Mouse (Mus musculus): ENCODE measurements around the gene Igf1r.

Igf1r gene

DNA sequence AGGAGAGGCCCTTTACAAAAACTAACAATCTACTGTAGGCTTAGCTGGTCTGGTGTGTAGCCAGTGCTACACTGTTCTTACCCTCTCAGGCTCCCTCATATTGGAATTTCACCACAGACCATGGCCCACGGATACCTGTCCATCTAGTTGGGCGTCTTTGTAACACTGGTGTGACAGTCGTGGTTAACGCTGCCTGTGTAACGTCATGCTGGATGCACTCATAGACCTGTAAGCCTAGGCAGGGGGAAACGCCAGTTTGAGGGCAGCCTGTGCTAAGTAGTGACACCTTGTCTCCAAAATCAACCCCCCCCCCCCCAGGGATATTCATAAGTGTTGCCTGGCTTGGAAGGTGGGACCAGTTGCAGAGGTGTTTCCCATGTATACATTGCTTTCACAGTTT lies 4.7 kb downstream of the Igf1r start:
- no peak for DNase-seq (ENCODE audit: low spot score)

DNA sequence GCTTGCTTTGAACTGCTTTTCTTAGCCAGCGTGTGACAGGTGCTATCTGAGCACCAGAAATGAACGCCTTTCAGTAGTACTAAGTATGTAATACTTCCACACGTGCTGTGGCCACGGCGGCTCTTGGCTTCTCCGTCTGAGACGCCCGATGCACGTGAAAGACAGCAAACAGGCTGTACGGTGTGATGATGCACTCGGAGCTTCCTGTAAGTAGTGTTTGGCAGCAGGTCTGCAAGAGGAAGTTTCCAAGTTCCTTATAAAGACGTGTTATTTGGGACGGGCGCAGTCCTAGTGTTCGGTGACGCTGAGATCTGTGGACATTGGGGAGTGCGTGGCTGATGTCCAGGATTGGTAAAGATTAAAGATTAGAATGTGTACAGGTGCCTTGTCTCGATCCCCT lies 5.4 kb downstream of the Igf1r start:
- DNase-seq (ENCODE audit: low spot score), result no peak

DNA sequence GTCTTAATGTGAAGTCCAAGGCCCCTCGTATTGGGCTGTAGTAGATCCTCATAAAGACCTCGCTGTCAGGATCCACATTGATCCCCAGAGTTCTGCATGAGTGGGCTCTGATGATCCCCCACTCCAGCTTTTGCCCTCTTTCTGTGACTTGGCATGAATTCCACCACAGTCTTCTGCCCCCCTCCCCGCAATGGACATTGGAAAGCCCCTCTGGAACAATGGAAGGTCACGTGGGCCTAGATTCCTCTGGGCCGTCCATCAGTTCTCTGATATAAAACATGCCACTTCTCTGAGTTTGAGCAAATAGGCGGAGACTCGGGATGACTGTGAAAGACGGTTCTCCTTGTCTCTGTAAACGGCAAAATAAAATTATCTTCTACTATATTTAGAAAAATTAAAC lies 8.1 kb downstream of the Igf1r start:
- DNase-seq (ENCODE audit: low spot score), result no peak

DNA sequence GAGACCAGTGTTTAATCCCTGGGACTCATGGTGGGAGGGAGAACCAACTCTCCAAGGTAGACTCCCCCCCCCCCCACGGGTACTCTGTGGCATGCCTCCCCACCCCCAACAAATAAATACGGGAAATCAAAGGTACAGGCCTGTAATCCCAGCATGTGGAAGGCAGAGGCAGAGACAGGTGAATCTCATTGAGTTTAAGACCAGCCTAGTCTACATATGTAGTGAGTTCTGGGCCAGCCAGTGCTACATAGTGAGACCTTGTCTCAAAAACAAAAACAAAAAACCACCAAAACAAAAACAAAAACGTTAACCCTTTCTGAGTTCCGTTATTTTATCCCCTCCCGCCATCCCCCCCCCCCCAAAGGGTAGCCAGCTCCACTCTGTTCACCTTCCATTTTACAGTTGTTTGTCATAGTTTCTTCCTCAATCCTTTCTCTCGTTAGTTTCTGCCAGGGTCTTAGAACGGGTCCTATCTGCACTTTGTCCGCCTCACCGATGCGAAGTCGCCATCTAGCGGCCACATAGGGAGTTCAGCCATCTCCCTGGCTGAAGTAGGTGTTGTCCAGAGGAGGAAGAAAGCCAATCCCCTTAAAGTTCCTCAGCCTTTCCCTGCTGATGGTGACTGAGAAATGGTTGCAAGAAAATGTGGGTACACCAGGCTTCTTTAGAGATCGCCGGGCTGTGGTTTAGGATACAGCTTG lies 9.1 kb downstream of the Igf1r start:
- peak; percentile 56 for DNase-seq (ENCODE audit: low spot score)

DNA sequence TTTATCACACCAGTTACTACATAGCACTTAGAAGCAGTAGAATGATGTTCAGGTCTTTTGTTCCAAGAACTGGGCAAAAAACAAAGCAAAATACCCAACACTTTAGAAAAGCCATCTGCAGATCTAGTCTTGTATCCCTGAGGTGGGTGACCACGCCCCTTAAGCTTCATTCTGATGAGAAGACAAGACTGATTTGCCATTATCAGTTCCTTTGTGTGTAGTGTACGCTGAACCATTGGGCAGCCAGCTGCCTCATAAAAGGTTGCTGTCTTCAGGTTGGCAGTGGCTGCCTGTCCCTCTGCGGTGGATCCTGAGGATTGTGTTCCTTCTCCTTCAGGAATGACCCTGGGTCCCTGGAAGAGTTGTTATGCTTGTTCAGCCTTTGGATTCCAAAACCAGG lies 11.1 kb downstream of the Igf1r start:
- DNase-seq (ENCODE audit: low spot score), result no peak

DNA sequence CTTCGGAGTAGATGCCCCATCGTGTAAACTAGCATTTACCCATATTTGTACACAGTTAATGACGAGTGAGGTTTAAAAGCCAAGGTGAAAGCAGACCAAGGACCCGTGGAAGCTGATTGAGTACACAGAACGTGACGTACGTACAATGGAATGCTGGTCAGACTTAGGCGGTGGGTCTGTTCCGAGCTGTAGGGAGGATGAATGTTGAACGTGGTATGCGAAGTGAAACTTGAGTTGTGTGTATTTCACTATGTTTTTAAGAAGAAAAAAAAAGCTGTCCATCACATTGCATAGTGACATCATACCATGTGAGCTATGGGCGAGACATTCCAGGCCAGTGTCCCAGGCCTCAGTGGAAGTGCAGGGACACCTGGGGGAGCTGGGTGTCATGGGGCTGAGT lies 15.8 kb downstream of the Igf1r start:
- DNase-seq (ENCODE audit: low spot score), result peak; percentile 32

DNA sequence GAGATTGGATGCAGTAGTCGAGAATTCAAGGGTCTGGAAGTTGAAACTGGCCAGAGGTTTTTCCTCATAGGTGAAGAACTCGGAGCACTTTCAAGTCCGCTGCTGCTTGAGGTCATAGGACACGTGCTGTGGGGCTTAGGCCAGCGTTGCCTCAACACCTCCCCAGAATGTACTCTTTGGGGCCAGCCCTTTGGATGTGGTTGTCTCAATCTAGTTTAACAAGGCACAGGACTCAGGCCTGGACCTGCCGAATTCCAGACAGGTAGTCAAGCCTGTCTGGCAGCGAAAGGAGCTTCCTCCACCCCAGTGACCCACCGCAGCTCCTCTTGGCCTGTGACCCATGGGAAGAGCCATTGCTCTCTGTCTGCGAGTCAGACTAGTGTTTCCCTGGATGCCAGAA lies 16.4 kb downstream of the Igf1r start:
- DNase-seq (ENCODE audit: low spot score), result no peak

DNA sequence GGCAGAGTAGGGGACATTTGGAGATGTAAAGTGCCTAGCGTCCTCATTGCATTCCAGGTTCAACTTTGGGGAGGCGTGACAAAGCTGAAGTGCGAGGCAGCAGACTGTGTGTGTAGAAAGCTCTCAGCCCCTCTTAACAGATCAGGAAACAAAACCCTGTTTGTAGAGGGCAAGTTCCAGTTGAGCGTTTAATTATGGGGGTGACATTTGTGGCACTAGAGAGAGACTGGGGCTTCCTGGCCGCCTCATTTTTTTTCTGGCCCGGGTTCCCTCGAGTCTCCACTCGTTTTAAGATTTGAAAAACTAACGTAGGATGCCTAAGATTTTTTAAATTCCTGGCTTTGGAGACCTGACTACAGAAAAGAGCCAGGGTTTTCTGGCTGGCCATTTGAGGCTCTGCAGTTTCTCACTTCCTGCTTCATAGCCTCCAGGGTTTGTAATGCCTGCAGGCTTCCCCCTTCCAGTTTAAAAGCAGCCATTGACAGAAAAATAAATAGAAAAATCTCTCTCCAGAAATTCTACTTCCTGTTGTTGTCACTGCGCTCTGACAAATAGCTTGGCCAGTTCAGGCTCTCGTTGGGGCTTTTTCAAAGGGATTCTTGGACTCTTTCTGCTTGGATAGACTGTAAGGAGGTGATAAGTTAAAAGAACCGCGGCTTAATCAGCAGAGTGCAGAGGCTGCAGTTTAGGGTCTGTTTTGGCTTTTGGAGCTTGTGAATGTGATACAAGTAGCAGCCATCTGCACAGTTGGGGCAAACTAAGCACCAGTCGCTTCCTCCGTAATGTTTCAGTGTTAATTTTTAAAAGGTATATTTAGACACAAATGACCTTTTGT lies 20.8 kb downstream of the Igf1r start:
- DNase-seq (ENCODE audit: low spot score), result peak; percentile 58

DNA sequence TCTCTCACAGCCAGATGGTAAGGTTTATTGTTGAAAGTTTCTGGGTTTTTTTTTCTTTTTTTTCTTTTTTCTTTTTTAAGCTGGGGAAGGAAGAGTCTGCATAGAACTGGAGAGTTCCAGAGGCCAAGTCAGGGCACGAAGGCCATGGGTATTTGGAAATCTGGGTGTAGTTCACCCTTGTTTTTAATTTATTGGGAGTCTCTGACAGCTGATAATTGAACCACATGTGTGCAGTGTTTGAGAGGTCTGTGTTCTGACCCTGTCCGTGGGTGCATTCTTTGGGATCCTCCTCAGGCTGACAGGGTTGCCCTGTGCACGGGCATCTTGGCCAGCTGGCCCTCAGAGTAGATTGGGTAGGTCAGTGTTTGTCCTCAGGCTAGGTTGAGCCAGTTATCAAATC lies 29.3 kb downstream of the Igf1r start:
- no peak for DNase-seq (ENCODE audit: low spot score)

DNA sequence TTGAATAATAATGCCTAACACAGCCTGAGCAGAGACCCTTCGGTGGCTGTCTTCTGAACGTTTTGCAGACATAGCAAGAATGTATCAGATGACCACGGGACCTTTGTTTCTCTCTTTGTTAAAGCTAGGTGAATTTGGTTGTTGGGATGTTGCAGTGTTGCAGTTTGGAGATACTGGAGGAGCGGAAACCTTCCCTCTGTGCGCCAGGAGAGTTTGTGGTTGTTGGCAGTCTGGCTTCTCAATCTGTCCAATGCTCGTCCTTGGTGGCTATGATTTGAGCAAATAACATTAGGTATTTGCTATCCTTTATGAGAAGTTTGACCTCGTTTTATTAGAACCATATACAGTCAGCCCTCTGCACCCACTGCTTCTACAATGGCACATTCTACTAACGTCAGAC lies 30.2 kb downstream of the Igf1r start:
- no peak for DNase-seq (ENCODE audit: low spot score)

DNA sequence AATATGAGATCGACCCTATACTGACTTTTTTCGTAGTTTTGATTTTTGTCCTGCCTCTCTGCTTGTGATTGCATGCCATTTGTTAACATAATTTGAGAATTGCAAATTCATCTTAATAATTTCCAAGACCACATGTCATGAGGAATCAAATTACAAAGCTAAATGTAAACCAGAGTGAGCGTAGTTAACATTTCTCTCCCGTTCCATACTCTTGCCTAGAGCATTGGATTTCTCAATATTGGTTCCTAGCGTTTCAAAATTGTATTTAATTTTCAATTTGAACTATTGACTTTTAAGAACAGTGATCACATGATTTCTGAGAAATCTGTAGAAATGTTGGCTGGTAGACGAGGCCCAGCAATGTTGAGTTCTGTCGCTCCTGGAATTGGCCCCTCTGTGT lies 30.8 kb downstream of the Igf1r start:
- no peak for DNase-seq (ENCODE audit: low spot score)

DNA sequence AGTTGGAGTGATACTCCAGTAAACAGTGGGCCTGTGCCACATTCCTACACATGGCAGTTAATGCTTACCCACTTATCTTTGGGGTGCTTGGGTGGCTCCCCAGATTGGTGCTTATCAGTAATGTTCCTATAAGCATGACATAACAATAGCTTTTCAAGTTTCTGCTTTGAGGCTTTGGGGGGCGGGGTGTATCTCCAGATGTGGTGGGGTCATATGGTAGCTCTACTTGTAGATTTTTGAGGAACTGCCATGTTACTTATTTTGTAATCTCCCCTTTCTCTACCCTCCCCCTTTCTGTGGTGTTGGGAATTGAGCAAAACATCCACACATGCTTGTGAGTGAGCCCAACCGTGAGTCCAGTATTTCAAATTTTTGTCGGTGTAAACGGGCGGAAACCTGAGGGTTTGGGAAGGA lies 32.4 kb downstream of the Igf1r start:
- no peak for DNase-seq (ENCODE audit: low spot score)

DNA sequence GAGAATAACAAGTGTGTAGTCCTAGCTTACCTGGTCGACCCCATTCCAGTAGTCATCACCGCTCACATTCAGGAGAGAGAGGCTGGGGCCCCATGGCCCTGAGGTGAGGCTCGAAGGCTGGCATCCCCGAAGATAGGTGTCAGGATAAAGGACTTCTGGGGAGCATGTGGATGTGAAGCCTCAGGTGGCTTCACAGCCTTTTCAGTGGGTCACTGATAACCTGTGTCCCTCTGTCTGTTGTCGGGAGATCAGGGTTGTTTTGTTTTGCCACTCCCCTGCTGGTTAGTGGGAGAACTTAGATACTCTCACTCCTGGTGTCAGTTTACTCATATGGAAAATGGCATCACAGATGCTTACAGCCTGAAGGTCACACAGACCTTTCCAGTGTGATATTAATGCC lies 32.9 kb downstream of the Igf1r start:
- DNase-seq (ENCODE audit: low spot score), result no peak

DNA sequence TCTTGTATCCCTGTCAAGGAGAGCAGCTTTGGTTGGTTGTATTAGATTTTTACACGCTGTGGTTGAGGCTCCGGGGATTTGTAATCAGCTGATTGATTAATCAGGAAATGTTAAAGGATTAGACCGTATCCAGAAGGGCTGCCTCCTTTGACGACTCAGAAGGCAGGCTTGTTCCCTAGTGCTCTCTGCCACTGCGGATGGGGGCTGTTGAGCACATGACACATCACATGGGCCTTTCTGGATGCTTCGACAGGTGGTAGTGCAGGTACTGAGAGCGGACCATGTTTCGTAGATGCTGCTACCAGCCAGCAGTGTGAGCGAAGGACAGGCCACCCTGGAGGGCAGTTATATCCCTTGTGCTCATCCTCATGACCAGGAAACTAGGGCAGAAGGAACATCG lies 33.6 kb downstream of the Igf1r start:
- DNase-seq (ENCODE audit: low spot score), result no peak

DNA sequence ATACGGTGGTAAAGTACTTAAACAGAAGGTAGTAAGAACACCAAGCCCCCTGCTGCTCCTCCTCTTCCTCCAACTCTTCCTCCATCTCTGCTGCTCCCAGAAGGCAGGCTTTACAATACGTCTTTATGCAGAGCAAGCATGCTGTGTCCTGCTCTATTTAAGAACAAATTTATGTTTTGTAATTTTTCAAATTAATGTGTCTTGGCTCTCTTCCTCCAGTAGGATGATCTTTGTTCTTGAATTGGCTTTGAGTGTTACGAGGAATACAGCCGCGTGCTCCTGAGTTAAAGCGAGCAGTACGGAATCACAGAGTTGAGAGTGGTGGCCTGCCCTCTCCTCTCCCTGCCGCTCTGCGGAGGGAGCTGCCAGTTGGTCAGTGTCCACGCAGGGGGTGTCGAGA lies 34.2 kb downstream of the Igf1r start:
- DNase-seq (ENCODE audit: low spot score), result no peak

DNA sequence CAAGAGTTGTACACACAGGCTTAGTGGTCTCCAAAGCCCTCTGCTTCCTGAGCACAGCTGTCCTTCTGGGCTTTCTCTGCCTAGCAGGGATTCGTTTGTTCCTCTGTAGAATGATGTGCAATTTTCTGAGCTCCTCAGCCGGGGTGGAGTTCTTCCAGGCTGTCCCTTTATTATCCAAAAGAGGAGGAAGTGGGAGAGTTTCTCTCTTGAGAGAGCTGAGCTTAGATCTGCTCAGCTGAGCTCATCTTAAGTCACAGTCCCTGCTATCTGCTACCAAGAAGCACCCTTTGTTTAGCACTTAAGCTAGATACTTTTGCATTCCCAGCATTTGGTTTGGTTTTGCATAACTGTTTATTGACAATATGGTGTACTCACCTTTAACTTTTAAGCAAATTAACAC lies 36.7 kb downstream of the Igf1r start:
- DNase-seq (ENCODE audit: low spot score), result no peak

DNA sequence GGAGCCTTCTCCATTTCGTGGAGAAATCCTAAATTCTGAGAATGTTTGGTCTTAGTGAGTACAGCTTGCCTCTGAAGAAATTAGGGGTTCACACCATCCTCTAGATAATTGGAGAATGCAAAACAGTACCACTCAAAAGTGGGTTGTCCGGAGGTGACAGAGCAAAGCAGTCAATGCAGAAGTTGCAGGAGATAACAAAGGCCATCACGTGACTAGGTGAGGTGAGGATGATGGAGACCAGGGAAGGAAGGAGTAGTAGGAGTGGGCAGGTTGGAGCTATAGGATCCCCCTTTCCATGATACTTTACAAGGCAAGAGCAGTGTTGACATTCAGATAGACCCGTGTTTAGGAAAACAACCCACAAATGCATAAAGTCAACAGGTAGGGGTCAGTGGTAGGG lies 41.0 kb downstream of the Igf1r start:
- DNase-seq (ENCODE audit: low spot score), result no peak

DNA sequence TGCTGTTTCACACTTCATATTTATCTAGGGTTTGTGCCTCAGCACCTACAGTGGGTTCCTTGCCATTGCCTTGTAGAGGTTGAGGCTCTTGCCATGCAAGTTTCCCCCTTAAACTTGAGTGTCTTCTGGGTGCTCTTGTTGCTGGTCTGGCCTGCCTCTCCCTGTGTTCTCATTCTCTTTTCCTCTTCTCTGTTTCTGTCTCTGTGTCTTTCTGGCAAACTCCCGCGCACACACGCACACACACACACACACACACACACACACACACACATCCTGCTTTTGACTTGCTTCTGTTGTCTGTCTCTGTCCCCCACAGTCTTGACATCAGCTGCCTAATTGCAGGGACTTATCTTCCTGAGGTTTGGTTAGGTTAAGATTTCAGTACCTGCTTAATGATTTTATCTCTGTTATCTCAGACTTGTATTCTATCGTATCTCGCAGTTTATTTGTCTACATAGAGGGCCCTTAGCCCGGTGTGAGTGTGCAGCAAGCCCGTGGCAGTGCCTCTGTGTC lies 41.8 kb downstream of the Igf1r start:
- no peak for DNase-seq (ENCODE audit: low spot score)

DNA sequence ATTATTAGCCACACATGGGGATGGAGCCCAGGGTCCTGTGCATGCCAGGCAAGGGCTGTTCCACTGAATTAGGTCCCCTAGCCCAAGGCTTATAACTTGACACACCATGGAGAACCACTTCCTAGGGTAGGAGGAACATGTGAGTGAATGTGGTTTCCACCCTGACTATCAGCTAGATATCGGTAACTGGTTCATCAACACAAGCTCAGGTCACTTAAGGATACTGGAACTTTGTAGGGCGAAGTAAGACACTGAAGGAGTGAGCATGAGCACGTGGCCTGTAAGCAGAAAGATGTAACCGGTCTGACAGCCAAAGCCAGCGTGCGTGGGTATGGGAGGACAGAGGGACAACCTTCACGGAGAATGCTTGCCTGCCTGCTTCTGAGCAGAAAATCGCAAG lies 42.6 kb downstream of the Igf1r start:
- DNase-seq (ENCODE audit: low spot score), result no peak

DNA sequence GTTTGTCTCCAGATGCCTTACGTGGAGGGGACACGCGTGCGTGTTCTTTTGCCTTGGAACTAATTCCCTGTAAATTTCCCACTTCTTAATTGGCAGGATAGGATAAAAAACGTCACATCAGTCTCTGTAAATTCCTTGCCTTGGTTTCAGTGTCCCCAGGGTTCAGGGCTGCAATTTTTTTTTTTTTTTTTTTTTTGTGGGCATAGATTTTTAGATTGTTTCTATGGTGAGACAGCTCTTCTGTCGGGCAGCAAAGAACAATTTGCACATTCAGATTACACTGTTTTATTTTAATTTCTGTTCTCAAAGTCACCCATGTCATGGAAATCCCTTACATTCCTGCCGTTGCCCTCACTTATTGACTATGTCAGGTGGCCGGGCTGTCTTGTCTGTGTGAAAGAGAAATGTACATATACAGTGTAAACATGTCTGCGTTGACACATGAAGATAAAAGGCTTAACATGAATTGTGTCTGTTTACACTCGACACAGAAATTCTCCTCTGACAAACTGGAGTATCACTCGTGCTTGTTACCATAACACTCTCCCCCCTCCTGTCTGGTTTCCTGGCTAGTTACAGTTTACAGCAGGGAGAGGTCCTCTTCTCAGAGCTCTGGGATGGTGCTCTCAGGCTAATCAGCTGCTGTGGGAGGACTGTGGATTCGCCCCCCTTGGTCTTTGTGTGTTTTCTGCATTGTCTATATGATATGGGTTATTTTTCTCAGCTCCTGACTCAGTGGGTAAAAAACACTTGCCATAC lies 43.8 kb downstream of the Igf1r start:
- DNase-seq (ENCODE audit: low spot score), result no peak

DNA sequence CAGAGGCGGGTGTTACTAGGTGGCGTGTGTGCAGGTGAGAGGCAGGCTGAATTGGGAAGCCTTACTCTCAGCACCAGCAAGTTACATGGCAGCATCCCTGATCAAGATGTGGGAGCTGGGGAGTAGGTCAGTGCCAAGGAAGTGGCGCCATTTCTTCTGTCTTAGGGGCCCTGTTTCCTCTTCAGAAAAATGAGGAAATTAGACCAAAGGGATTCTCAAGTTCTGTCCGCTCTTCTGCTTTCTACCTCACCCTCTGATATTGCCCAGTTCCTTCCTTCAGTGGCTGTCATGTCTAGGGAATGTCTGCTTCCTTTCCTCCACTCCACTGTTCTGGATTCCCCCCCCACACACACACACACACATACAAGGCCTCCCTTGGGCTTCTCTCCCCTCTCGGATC lies 48.6 kb downstream of the Igf1r start:
- DNase-seq (ENCODE audit: low spot score), result no peak

DNA sequence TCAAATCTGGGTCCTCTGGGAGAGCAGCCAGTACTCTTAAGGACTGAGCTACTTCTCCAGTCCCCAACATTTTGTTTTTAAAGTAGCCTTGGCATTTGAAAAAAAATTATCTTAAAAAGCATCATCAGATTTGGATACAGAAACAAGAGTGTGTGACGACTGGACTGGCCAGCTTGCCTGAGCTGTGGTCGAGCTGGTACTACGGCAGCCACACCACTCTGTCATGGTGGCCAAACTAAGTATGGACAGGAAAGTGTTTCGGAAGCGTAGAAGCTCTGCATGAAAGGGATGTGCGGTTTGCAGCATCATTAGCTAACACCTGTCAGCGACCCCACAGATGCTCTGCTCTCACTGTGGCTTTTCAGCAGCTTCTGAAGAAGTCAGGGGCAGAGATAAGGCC lies 53.4 kb downstream of the Igf1r start:
- no peak for DNase-seq (ENCODE audit: low spot score)

DNA sequence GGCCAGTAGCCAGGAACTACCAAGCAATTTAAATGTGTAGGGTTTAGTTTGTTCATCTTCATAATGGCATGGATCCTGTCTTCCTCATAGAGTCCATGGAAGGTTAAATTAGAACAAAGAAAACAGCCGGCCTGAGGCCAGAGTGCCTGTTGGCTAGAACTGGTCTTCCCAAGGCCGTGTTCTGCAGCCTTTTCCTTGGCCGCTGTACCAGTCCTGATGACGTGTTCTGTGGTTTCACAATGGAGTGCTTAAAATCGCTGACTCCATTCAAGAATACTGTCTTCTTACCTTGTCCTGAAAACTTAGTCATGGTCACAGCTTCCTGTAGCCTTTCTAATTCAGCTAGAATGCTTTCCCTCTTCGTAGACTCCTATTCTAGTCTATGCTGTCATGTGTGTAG lies 53.9 kb downstream of the Igf1r start:
- DNase-seq (ENCODE audit: low spot score), result no peak
